Mouse (Mus musculus): ENCODE measurements around the gene Map4k5. TPM values are rescaled to one million over a fixed set of nuclear protein-coding genes. Genes with fewer than 3 reads are reported as not detected.

Gene Map4k5
- polyA plus RNA-seq, 3 experiments from 2014 or later = 1.1 to 4.8 (median 4.6) TPM

GRCm38 (mm10) chr12:69783247-69784025, 109.6 kb downstream of the Map4k5 start:
- ATAC-seq = no peak

GRCm38 (mm10) chr12:69781935-69782650, 110.9 kb downstream of the Map4k5 start:
- ATAC-seq = no peak

GRCm38 (mm10) chr12:69781480-69781879, 111.5 kb downstream of the Map4k5 start:
- ATAC-seq = no peak

- ATAC-seq = no peak
These were observed 115.0 kb downstream of the Map4k5 start for GRCm38 (mm10) chr12:69777957-69778356.

GRCm38 (mm10) chr12:69777341-69777730, 115.7 kb downstream of the Map4k5 start:
- ATAC-seq = no peak

- ATAC-seq = no peak
These were observed 116.2 kb downstream of the Map4k5 start for GRCm38 (mm10) chr12:69776607-69777340.

- no peak for ATAC-seq
These were observed 124.2 kb downstream of the Map4k5 start for GRCm38 (mm10) chr12:69768841-69769240.

GRCm38 (mm10) chr12:69767476-69768258, 125.3 kb downstream of the Map4k5 start:
- ATAC-seq = no peak

- ATAC-seq = no peak
These were observed 126.7 kb downstream of the Map4k5 start for GRCm38 (mm10) chr12:69766185-69766904.

- ATAC-seq = no peak
These were observed 127.5 kb downstream of the Map4k5 start for GRCm38 (mm10) chr12:69765543-69765942.

- ATAC-seq = no peak
These were observed 131.4 kb downstream of the Map4k5 start for GRCm38 (mm10) chr12:69761603-69762002.

- ATAC-seq = no peak
These were observed 132.1 kb downstream of the Map4k5 start for GRCm38 (mm10) chr12:69760743-69761406.

GRCm38 (mm10) chr12:69760014-69760413, 133.0 kb downstream of the Map4k5 start:
- no peak for ATAC-seq

- no peak for ATAC-seq
These were observed 133.6 kb downstream of the Map4k5 start for GRCm38 (mm10) chr12:69759267-69759885.

- ATAC-seq = no peak
These were observed 134.5 kb downstream of the Map4k5 start for GRCm38 (mm10) chr12:69758221-69759185.

GRCm38 (mm10) chr12:69757418-69758141, 135.4 kb downstream of the Map4k5 start:
- ATAC-seq = peak; percentile 73

- no peak for ATAC-seq
These were observed 137.0 kb downstream of the Map4k5 start for GRCm38 (mm10) chr12:69756015-69756414.

- no peak for ATAC-seq
These were observed 139.1 kb downstream of the Map4k5 start for GRCm38 (mm10) chr12:69753936-69754335.
